Mouse (Mus musculus) stomach, embryonic 16.5 days (tissue): ENCODE data around the gene Dnajc30. TPM values are rescaled to one million over a fixed set of nuclear protein-coding genes. Genes with fewer than 3 reads are reported as not detected.

ENCODE experiments used
- ATAC-seq: fragments of 200-750 bp; cut with Nextera tagmentation; 2 replicates; pipeline ENCODE4 v1.8.0; 2017; ENCODE audit warnings: moderate number of reproducible peaks, moderate TSS enrichment; ENCODE audit not compliant: insufficient read depth, low FRiP score
- H3K27ac ChIP-seq: fragments of 300-500 bp; sonication (generic); 2 replicates; pipeline ENCODE4 v1.5.1; 2014; ENCODE audit warnings: low read length
- H3K27me3 ChIP-seq: fragments of 300-500 bp; sonication (generic); 2 replicates; pipeline ENCODE4 v1.6.1; 2014; ENCODE audit warnings: low read length, control low read depth, mixed read lengths; ENCODE audit not compliant: control insufficient read depth, insufficient read depth
- H3K36me3 ChIP-seq: fragments of 300-500 bp; sonication (generic); 2 replicates; pipeline ENCODE4 v1.6.1; 2014; ENCODE audit warnings: low read length; ENCODE audit not compliant: control insufficient read depth, insufficient read depth
- H3K4me1 ChIP-seq: fragments of 300-500 bp; sonication (generic); 2 replicates; pipeline ENCODE4 v1.6.1; 2014; ENCODE audit warnings: low read length, control low read depth, mixed read lengths; ENCODE audit not compliant: control insufficient read depth, insufficient read depth
- H3K4me2 ChIP-seq: fragments of 300-500 bp; sonication (generic); 2 replicates; pipeline ENCODE4 v1.6.1; 2014; ENCODE audit warnings: low read depth, low read length, mixed read lengths
- H3K4me3 ChIP-seq: fragments of 300-500 bp; sonication (generic); replicated peaks from 2 replicates; pipeline ENCODE4 v1.5.1; 2014; ENCODE audit warnings: mild to moderate bottlenecking, low read length
- H3K9ac ChIP-seq: fragments of 300-500 bp; sonication (generic); 2 replicates; pipeline ENCODE4 v1.6.1; 2014; ENCODE audit warnings: low read length
- H3K9me3 ChIP-seq: fragments of 300-500 bp; sonication (generic); replicated peaks from 2 replicates; pipeline ENCODE4 v1.6.1; 2016; ENCODE audit warnings: low read length, control low read depth; ENCODE audit not compliant: control insufficient read depth
- WGBS: fragments of 180-500 bp; shearing (Covaris S2); extraction: QIAGEN DNeasy Blood & Tissue Kit; methylation state at CpG from one replicate; pipeline ENCODE4 v1.1.7; 2014; 5-methylcytosine and 5-hydroxymethylcytosine counted together
- polyA plus RNA-seq: library from polyadenylated mRNA; unstranded; fragments of >200 nt; fragmentation: Nextera tagmentation; extraction: Ambion mirVana; gene quantifications from 2 replicates; pipeline ENCODE4 v1.2.1, GENCODE M21; 2015

The Dnajc30 gene
- polyA plus RNA-seq, 1 experiment from 2014 or later = 33.3 TPM

DNA sequence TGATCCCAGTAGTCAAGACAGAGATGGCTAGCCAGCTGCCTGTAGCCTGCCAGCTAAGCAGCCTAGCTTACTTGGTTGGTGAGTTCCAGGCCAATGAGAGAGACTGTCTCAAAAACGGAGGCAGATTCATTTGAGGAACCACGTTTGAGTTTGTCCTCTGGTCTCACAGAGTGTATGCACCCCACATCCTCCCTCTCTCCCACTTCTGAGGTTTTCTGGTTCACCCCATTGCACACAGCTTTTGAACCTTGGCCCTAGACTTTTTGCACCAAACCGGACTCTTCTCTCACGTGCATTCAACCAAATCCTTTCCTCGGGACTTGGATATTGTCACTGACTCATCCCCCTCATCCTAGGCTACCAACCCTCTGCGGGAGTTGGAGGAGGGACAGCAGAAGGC, 46.0 kb downstream of the Dnajc30 start:
- Histone ChIP-seq H3K9me3 (no peaks in the 10 kb centered on the region), H3K9ac (no peak overlapping the region), H3K4me2 (no peak overlapping the region), H3K36me3 (no peaks in the 10 kb centered on the region), H3K4me1 (peaks cover 4% of the 10 kb centered on the region; the same call in 1 of the 2 replicates), H3K27me3 (peaks cover 22% of the 10 kb centered on the region), H3K27ac (no peak overlapping the region), H3K4me3 (no peak overlapping the region)
- no peak for ATAC-seq
- WGBS = 72% methylated on average over 6 of the region's 6 CpGs

- no peak for ATAC-seq
- Histone ChIP-seq H3K4me3 (no peak overlapping the region), H3K4me1 (no peaks in the 10 kb centered on the region), H3K27me3 (peaks cover 2% of the 10 kb centered on the region; the same call in 1 of the 2 replicates), H3K27ac (no peak overlapping the region), H3K36me3 (no peaks in the 10 kb centered on the region), H3K9ac (no peak overlapping the region), H3K4me2 (no peak overlapping the region), H3K9me3 (no peaks in the 10 kb centered on the region)
- WGBS = 88% methylated on average over 12 of the region's 12 CpGs
Measured at GRCm38 (mm10) chr5:135113782-135114181, 49.8 kb downstream of the Dnajc30 start.

GRCm38 (mm10) chr5:135115241-135115640, 51.2 kb downstream of the Dnajc30 start:
- 72% methylated on average over 8 of the region's 8 CpGs for WGBS
- Histone ChIP-seq H3K4me1 (no peaks in the 10 kb centered on the region), H3K9ac (no peak overlapping the region), H3K27ac (no peak overlapping the region), H3K9me3 (no peaks in the 10 kb centered on the region), H3K36me3 (no peaks in the 10 kb centered on the region), H3K4me3 (no peak overlapping the region), H3K27me3 (no peaks in the 10 kb centered on the region), H3K4me2 (no peak overlapping the region)
- no peak for ATAC-seq

Other genes starting within 250 kb of the Dnajc30 start
- not detected in 2 replicates for gene Tmem270, start 157.5 kb upstream of the Dnajc30 start, polyA plus RNA-seq
- gene Cldn13, start 148.7 kb upstream of the Dnajc30 start, polyA plus RNA-seq = 8.6 and 13.5 TPM in 2 replicates
- gene Mettl27, start 131.8 kb upstream of the Dnajc30 start, polyA plus RNA-seq = 14.1 and 14.8 TPM in 2 replicates
- gene Cldn4, start 117.3 kb upstream of the Dnajc30 start, polyA plus RNA-seq = 73.1 and 90.8 TPM in 2 replicates
- gene Cldn3, start 78.0 kb upstream of the Dnajc30 start, polyA plus RNA-seq = 83.9 and 89.2 TPM in 2 replicates
- 70.7 and 73.9 TPM in 2 replicates for gene Abhd11, start 55.0 kb upstream of the Dnajc30 start, polyA plus RNA-seq
- gene Stx1a, start 40.7 kb upstream of the Dnajc30 start, polyA plus RNA-seq = 12.5 and 14.0 TPM in 2 replicates
- 94.8 and 105 TPM in 2 replicates for gene Bud23, start 757 bp downstream of the Dnajc30 start, polyA plus RNA-seq
- gene Vps37d, start 14.1 kb downstream of the Dnajc30 start, polyA plus RNA-seq = 2.3 and 3.5 TPM in 2 replicates
- 3.8 and 4.7 TPM in 2 replicates for gene Mlxipl, start 25.7 kb downstream of the Dnajc30 start, polyA plus RNA-seq
- gene Tbl2, start 85.5 kb downstream of the Dnajc30 start, polyA plus RNA-seq = 23.9 and 26.4 TPM in 2 replicates
- 50.1 and 54.6 TPM in 2 replicates for gene Bcl7b, start 104.1 kb downstream of the Dnajc30 start, polyA plus RNA-seq
- 24.3 and 28.5 TPM in 2 replicates for gene Baz1b, start 123.1 kb downstream of the Dnajc30 start, polyA plus RNA-seq
- gene Fzd9, start 187.0 kb downstream of the Dnajc30 start, polyA plus RNA-seq = 0.47 and 1.5 TPM in 2 replicates